Comparison of ENCODE assay signal across 8 mouse cellular contexts in the genomic region with DNA sequence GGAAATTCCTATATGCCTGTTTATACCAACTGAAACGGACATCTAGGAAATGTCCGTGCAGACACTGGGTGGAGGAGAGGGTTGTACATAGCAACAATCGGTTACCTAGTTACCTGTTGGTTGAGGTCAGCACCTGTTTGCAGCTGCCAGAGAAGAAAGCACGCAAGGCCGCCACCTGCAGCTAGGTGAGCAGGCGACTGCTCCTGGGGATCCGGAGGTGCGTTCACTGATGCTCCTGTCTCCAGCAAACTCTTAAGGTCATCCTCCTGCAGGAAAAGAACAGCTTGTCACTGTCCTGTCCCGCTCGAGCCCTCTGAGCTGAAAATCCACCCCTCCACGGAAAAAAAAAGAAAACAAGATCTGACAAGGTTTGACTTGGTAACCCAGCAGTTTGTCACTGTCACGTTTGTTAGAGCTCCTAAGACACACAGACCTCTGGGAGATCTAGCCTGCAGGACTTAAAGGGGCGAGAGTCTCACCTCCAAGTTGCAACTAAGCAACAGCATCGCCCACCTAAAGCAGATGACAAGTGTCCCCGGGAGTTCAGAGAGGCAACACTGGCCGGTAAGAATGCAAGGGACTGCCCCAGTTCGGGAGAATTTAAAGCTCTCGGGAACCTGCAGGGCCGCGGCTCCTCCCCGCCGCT. TPM values are rescaled to one million over a fixed set of nuclear protein-coding genes. Genes with fewer than 3 reads are reported as not detected.
A peak's percentile ranks its signal among the peaks of the same experiment; 100 is the strongest.
DNase-seq lines count a peak whose midpoint lies in the region; ATAC-seq and TF ChIP-seq lines count a peak whose summit lies in the region.

A gene (plus strand): TSS at position 166 of the 646 bp plus-strand sequence.

- intact Hi-C loops in heart, postnatal 25 days (cut with DNase I) = loop anchor here (2.0 to 5.0 kb wide), 2 partner anchors 22 to 153 kb away; a partner anchor contains a TSS

- peaks cover 19% of the 10 kb centered on the region; the same call in 1 of the 2 replicates for H3K4me1 ChIP-seq in heart, embryonic 10.5 days
- H3K4me1 ChIP-seq in G1E (ENCODE audit: insufficient read depth, low read depth, low read length) = peaks cover 40% of the 10 kb centered on the region
- H3K4me1 ChIP-seq in forebrain, embryonic 12.5 days = peaks cover 11% of the 10 kb centered on the region
- H3K4me1 ChIP-seq in lung, embryonic 16.5 days (replicated peaks; ENCODE audit: control insufficient read depth, insufficient read depth, low read length) = peaks cover 5% of the 10 kb centered on the region; the same call in 1 of the 2 replicates
- peaks cover 4% of the 10 kb centered on the region; the same call in 1 of the 2 replicates for H3K4me1 ChIP-seq in stomach, embryonic 15.5 days

- H3K27me3 ChIP-seq in heart, embryonic 10.5 days (ENCODE audit: insufficient read depth, poor library complexity, severe bottlenecking) = no peaks in the 10 kb centered on the region
- H3K27me3 ChIP-seq in G1E (ENCODE audit: insufficient read depth, low read length) = no peaks in the 10 kb centered on the region
- peaks cover 5% of the 10 kb centered on the region; the same call in 1 of the 2 replicates for H3K27me3 ChIP-seq in forebrain, embryonic 12.5 days
- no peaks in the 10 kb centered on the region for H3K27me3 ChIP-seq in lung, embryonic 16.5 days (ENCODE audit: control insufficient read depth, insufficient read depth, low read depth, low read length)
- no peaks in the 10 kb centered on the region for H3K27me3 ChIP-seq in stomach, embryonic 15.5 days (replicated peaks)

- ATAC-seq in G1E (ENCODE audit: extremely low read depth, insufficient number of reproducible peaks, low FRiP score, poor library complexity, severe bottlenecking) = no peak
- ATAC-seq in forebrain, embryonic 12.5 days (ENCODE audit: low FRiP score) = peak; percentile 1; the same call in 1 of the 2 replicates
- ATAC-seq in lung, embryonic 16.5 days (ENCODE audit: low read depth) = peak; percentile 1; the same call in 1 of the 2 replicates
- peak; percentile 28; the same call in 1 of the 2 replicates for ATAC-seq in stomach, embryonic 15.5 days (ENCODE audit: insufficient read depth, low FRiP score, low read depth)

- peaks cover 26% of the 10 kb centered on the region for H3K36me3 ChIP-seq in heart, embryonic 10.5 days
- H3K36me3 ChIP-seq in G1E (replicated peaks) = peaks cover 33% of the 10 kb centered on the region
- peaks cover 16% of the 10 kb centered on the region for H3K36me3 ChIP-seq in forebrain, embryonic 12.5 days (replicated peaks)
- peaks cover 13% of the 10 kb centered on the region for H3K36me3 ChIP-seq in lung, embryonic 16.5 days (ENCODE audit: control insufficient read depth, insufficient read depth, low read length)
- H3K36me3 ChIP-seq in stomach, embryonic 15.5 days = peaks cover 14% of the 10 kb centered on the region

- H3K4me3 ChIP-seq in heart, embryonic 10.5 days = peak within 1 kb of the TSS; percentile 67
- peak within 1 kb of the TSS; percentile 82 for H3K4me3 ChIP-seq in G1E (ENCODE audit: low read depth, low read length)
- peak within 1 kb of the TSS; percentile 52 for H3K4me3 ChIP-seq in forebrain, embryonic 12.5 days (replicated peaks)
- peak within 1 kb of the TSS; percentile 66 for H3K4me3 ChIP-seq in lung, embryonic 16.5 days (ENCODE audit: low read length)
- peak within 1 kb of the TSS; percentile 53 for H3K4me3 ChIP-seq in stomach, embryonic 15.5 days (replicated peaks)

- TF ChIP-seq CTCF in G1E (IDR thresholded peaks at IDR 0.05; ENCODE audit: low read depth, low read length) = no peak

- no peak for DNase-seq in heart, embryonic 10.5 days (ENCODE audit: low spot score)
- no peak for DNase-seq in heart, postnatal 25 days (ENCODE audit: low spot score)
- DNase-seq in G1E (ENCODE audit: low spot score) = no peak
- DNase-seq in kidney, adult 9 months = peak; percentile 50
- DNase-seq in gastrocnemius, adult 18-20 months (ENCODE audit: low spot score) = no peak

- 4% methylated on average over 22 of the region's 22 CpGs for WGBS in heart, embryonic 10.5 days
- 2% methylated on average over 22 of the region's 22 CpGs for WGBS in forebrain, embryonic 12.5 days
- WGBS in lung, embryonic 16.5 days = 3% methylated on average over 21 of the region's 22 CpGs
- WGBS in stomach, embryonic 15.5 days = 3% methylated on average over 22 of the region's 22 CpGs

- peak within 1 kb of the TSS; percentile 83 for H3K4me2 ChIP-seq in forebrain, embryonic 12.5 days
- H3K4me2 ChIP-seq in lung, embryonic 16.5 days (ENCODE audit: low read depth, low read length) = peak within 1 kb of the TSS; percentile 87
- peak within 1 kb of the TSS; percentile 74 for H3K4me2 ChIP-seq in stomach, embryonic 15.5 days

- peak within 1 kb of the TSS; percentile 79 for H3K9ac ChIP-seq in forebrain, embryonic 12.5 days
- H3K9ac ChIP-seq in lung, embryonic 16.5 days (ENCODE audit: low read length) = peak within 1 kb of the TSS; percentile 78
- peak within 1 kb of the TSS; percentile 35; the same call in 1 of the 2 replicates for H3K9ac ChIP-seq in stomach, embryonic 15.5 days

- no peaks in the 10 kb centered on the region for H3K9me3 ChIP-seq in heart, embryonic 10.5 days
- H3K9me3 ChIP-seq in G1E (replicated peaks) = no peaks in the 10 kb centered on the region
- H3K9me3 ChIP-seq in forebrain, embryonic 12.5 days = no peaks in the 10 kb centered on the region
- no peaks in the 10 kb centered on the region for H3K9me3 ChIP-seq in lung, embryonic 16.5 days (ENCODE audit: control insufficient read depth, low read length)
- no peaks in the 10 kb centered on the region for H3K9me3 ChIP-seq in stomach, embryonic 15.5 days

- peak within 1 kb of the TSS; percentile 98 for H3K27ac ChIP-seq in heart, embryonic 10.5 days
- H3K27ac ChIP-seq in forebrain, embryonic 12.5 days = peak within 1 kb of the TSS; percentile 97
- peak within 1 kb of the TSS; percentile 96 for H3K27ac ChIP-seq in lung, embryonic 16.5 days (ENCODE audit: low read length)
- H3K27ac ChIP-seq in stomach, embryonic 15.5 days = peak within 1 kb of the TSS; percentile 97

RNA-seq across cellular contexts. Expression of the gene that starts here (rescaled TPM):
- 0.44 and 0.54 TPM in 2 replicates for polyA plus RNA-seq in heart, embryonic 10.5 days (2016; fragmentation: Nextera tagmentation; extraction: Ambion mirVana)
- 1 to 10 TPM; 1.0 to 1.1 TPM for total RNA-seq in heart, postnatal 25 days (2021)
- total RNA-seq in G1E (2014; fragmentation: Nextera tagmentation) (1.4 TPM in 1 of 2 replicates, not detected in the other), G1E (2017) (0.12 and 0.55 TPM in 2 replicates)
- 0.03 TPM in 1 of 2 replicates, not detected in the other for polyA plus RNA-seq in G1E (2012)
- 0.45 and 0.56 TPM in 2 replicates for polyA plus RNA-seq in forebrain, embryonic 12.5 days (2016; fragmentation: Nextera tagmentation; extraction: Ambion mirVana)
- 0.80 and 1.2 TPM in 2 replicates for polyA plus RNA-seq in lung, embryonic 16.5 days (2015; fragmentation: Nextera tagmentation; extraction: Ambion mirVana)
- polyA plus RNA-seq in stomach, embryonic 15.5 days (2015; fragmentation: Nextera tagmentation; extraction: Ambion mirVana) = 0.50 and 0.62 TPM in 2 replicates
- total RNA-seq in gastrocnemius, adult 18-20 months (2021) = 1 to 10 TPM; 1.7 to 3.0 TPM

Comparison
In these comparisons a context has a peak if more than half of its experiments do, and no peak if none do; other contexts are left out.
1. Peak in ATAC-seq, H3K4me3 ChIP-seq, H3K27ac ChIP-seq, H3K9ac ChIP-seq and H3K4me2 ChIP-seq in forebrain, embryonic 12.5 days; RNA of the gene not detected or under 1 TPM.
2. Peak in ATAC-seq, H3K4me3 ChIP-seq, H3K27ac ChIP-seq, H3K9ac ChIP-seq and H3K4me2 ChIP-seq in stomach, embryonic 15.5 days; RNA of the gene not detected or under 1 TPM.